Mouse (Mus musculus): ENCODE measurements around the gene Cd180. TPM values are rescaled to one million over a fixed set of nuclear protein-coding genes. Genes with fewer than 3 reads are reported as not detected.
A peak's percentile ranks its signal among the peaks of the same experiment; 100 is the strongest.

Cd180 gene
- polyA plus RNA-seq, 2 experiments = 1.4 to 1.6 TPM

- no peak for TF ChIP-seq EP300 (IDR thresholded peaks at IDR 0.05; ENCODE audit: low read depth)
- TF ChIP-seq CTCF (IDR thresholded peaks at IDR 0.05; ENCODE audit: low read depth) = no peak
- WGBS (ENCODE audit: insufficient replicate concordance) = 80% methylated on average over 8 of the region's 8 CpGs
- Histone ChIP-seq H3K9me3 (ENCODE audit: control insufficient read depth, low read length) (no peaks in the 10 kb centered on the region), H3K36me3 (replicated peaks; ENCODE audit: control insufficient read depth, insufficient read depth, low read depth) (no peaks in the 10 kb centered on the region), H3K4me2 (ENCODE audit: low read depth) (no peak overlapping the region), H3K27ac (no peak overlapping the region), H3K4me3 (ENCODE audit: insufficient read depth in 1 of 2, low read depth in 2 of 2, low read length in 2 of 2) (no peak overlapping the region), H3K4me1 (replicated peaks; ENCODE audit: control insufficient read depth in 2 of 2, insufficient read depth in 2 of 2, low read length in 1 of 2) (peaks cover 6 to 23% of the 10 kb centered on the region in 2 experiments; a peak in 3 of 4 replicates), H3K27me3 (ENCODE audit: control insufficient read depth, insufficient read depth, low read length) (no peaks in the 10 kb centered on the region), H3K9ac (replicated peaks) (no peak overlapping the region)
- DNase-seq (ENCODE audit: low read depth in 3 of 3, low spot score in 3 of 3) = no peak
- ATAC-seq (ENCODE audit: insufficient read depth) = no peak
Observed at GRCm38 (mm10) chr13:102770194-102770593, 76.8 kb downstream of the Cd180 start.

GRCm38 (mm10) chr13:102773169-102773568 is 79.8 kb downstream of the Cd180 start:
- Histone ChIP-seq H3K9ac (replicated peaks) (no peak overlapping the region), H3K9me3 (ENCODE audit: control insufficient read depth, low read length) (no peaks in the 10 kb centered on the region), H3K36me3 (replicated peaks; ENCODE audit: control insufficient read depth, insufficient read depth, low read depth) (no peaks in the 10 kb centered on the region), H3K4me1 (replicated peaks; ENCODE audit: control insufficient read depth in 2 of 2, insufficient read depth in 2 of 2, low read length in 1 of 2) (peaks cover 2 to 12% of the 10 kb centered on the region in 2 experiments; a peak in 2 of 4 replicates), H3K4me3 (ENCODE audit: insufficient read depth in 1 of 2, low read depth in 2 of 2, low read length in 2 of 2) (no peak overlapping the region), H3K4me2 (ENCODE audit: low read depth) (peak overlapping the region; percentile 29; the same call in 1 of the 2 replicates), H3K27ac (no peak overlapping the region), H3K27me3 (ENCODE audit: control insufficient read depth, insufficient read depth, low read length) (no peaks in the 10 kb centered on the region)
- WGBS (ENCODE audit: insufficient replicate concordance) = 18% methylated on average over 9 of the region's 9 CpGs
- TF ChIP-seq CTCF (IDR thresholded peaks at IDR 0.05; ENCODE audit: low read depth) = no peak
- peak; percentile 75 for TF ChIP-seq EP300 (IDR thresholded peaks at IDR 0.05; ENCODE audit: low read depth)
- DNase-seq (ENCODE audit: low read depth in 3 of 3, low spot score in 3 of 3) (peak; percentile 17 to 33 (median 28)), ATAC-seq (ENCODE audit: insufficient read depth) (peak; percentile 79; the same call in 1 of the 2 replicates)

DNA sequence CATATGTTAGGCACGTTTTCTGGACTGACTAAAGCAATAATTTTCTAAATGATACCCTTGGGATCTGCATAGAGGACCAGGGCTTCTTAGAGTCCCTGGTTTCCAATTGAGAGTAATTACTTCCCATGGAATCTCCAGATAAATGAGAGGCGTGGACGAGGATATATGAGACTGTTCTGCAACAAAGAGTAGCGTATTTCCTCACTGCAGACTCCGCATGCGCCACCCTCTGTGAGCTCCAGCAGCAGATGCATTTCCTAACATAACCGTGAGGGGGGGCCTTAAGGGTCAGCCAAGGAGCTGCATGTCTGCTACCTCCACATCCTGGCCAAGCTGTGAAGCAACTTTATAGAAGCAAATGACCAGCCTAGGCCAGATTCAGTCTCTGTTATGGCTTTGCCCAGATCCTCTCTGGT is 81.4 kb downstream of the Cd180 start:
- 78% methylated on average over 7 of the region's 7 CpGs for WGBS (ENCODE audit: insufficient replicate concordance)
- Histone ChIP-seq H3K4me2 (ENCODE audit: low read depth) (no peak overlapping the region), H3K27me3 (ENCODE audit: control insufficient read depth, insufficient read depth, low read length) (no peaks in the 10 kb centered on the region), H3K9ac (replicated peaks) (no peak overlapping the region), H3K27ac (no peak overlapping the region), H3K4me1 (replicated peaks; ENCODE audit: control insufficient read depth in 2 of 2, insufficient read depth in 2 of 2, low read length in 1 of 2) (peaks cover 2 to 14% of the 10 kb centered on the region in 2 experiments; a peak in 2 of 4 replicates), H3K36me3 (replicated peaks; ENCODE audit: control insufficient read depth, insufficient read depth, low read depth) (no peaks in the 10 kb centered on the region), H3K4me3 (ENCODE audit: insufficient read depth in 1 of 2, low read depth in 2 of 2, low read length in 2 of 2) (no peak overlapping the region), H3K9me3 (ENCODE audit: control insufficient read depth, low read length) (no peaks in the 10 kb centered on the region)
- DNase-seq (ENCODE audit: low read depth in 3 of 3, low spot score in 3 of 3) (no peak), ATAC-seq (ENCODE audit: insufficient read depth) (no peak)
- TF ChIP-seq CTCF (IDR thresholded peaks at IDR 0.05; ENCODE audit: low read depth) (no peak), EP300 (IDR thresholded peaks at IDR 0.05; ENCODE audit: low read depth) (no peak)

GRCm38 (mm10) chr13:102775506-102775905 is 82.1 kb downstream of the Cd180 start:
- WGBS (ENCODE audit: insufficient replicate concordance) = 76% methylated on average over 6 of the region's 6 CpGs
- no peak overlapping the region for H3K4me2 ChIP-seq (ENCODE audit: low read depth)
- H3K36me3 ChIP-seq (replicated peaks; ENCODE audit: control insufficient read depth, insufficient read depth, low read depth) = no peaks in the 10 kb centered on the region
- H3K9me3 ChIP-seq (ENCODE audit: control insufficient read depth, low read length) = no peaks in the 10 kb centered on the region
- no peak for DNase-seq (ENCODE audit: low read depth in 3 of 3, low spot score in 3 of 3)
- no peaks in the 10 kb centered on the region for H3K27me3 ChIP-seq (ENCODE audit: control insufficient read depth, insufficient read depth, low read length)
- no peak overlapping the region for H3K4me3 ChIP-seq (ENCODE audit: insufficient read depth in 1 of 2, low read depth in 2 of 2, low read length in 2 of 2)
- TF ChIP-seq CTCF (IDR thresholded peaks at IDR 0.05; ENCODE audit: low read depth) = no peak
- no peak for TF ChIP-seq EP300 (IDR thresholded peaks at IDR 0.05; ENCODE audit: low read depth)
- no peak for ATAC-seq (ENCODE audit: insufficient read depth)
- H3K27ac ChIP-seq = no peak overlapping the region
- no peak overlapping the region for H3K9ac ChIP-seq (replicated peaks)
- H3K4me1 ChIP-seq (replicated peaks; ENCODE audit: control insufficient read depth in 2 of 2, insufficient read depth in 2 of 2, low read length in 1 of 2) = peaks cover 2 to 14% of the 10 kb centered on the region in 2 experiments; a peak in 2 of 4 replicates

DNA sequence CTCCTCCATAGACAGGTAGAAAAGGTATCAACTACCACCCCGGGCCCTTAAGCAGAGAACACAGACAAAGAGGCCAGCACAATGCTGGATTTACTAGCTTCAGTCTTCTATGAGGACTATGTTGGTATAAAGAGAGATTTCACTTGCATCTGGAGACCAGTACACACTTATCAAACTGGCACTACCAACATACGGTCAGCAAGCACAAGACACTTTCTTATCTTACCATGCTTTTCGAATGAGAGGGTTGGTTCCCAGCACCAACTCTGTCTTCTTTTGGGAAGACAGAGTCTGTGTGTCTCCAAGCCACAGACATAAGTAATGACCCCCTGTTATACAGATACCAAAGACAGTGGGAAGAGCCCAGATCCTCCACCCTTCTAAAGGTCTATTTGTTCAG is 85.5 kb downstream of the Cd180 start:
- no peak overlapping the region for H3K4me3 ChIP-seq (ENCODE audit: insufficient read depth in 1 of 2, low read depth in 2 of 2, low read length in 2 of 2)
- no peaks in the 10 kb centered on the region for H3K36me3 ChIP-seq (replicated peaks; ENCODE audit: control insufficient read depth, insufficient read depth, low read depth)
- TF ChIP-seq CTCF (IDR thresholded peaks at IDR 0.05; ENCODE audit: low read depth) (no peak), EP300 (IDR thresholded peaks at IDR 0.05; ENCODE audit: low read depth) (peak; percentile 63)
- no peaks in the 10 kb centered on the region for H3K27me3 ChIP-seq (ENCODE audit: control insufficient read depth, insufficient read depth, low read length)
- no peak overlapping the region for H3K4me2 ChIP-seq (ENCODE audit: low read depth)
- peaks cover 0 to 6% of the 10 kb centered on the region in 2 experiments; a peak in 2 of 4 replicates for H3K4me1 ChIP-seq (replicated peaks; ENCODE audit: control insufficient read depth in 2 of 2, insufficient read depth in 2 of 2, low read length in 1 of 2)
- 35% methylated on average over 3 of the region's 3 CpGs for WGBS (ENCODE audit: insufficient replicate concordance)
- peak; percentile 64; the same call in 1 of the 2 replicates for ATAC-seq (ENCODE audit: insufficient read depth)
- no peak for DNase-seq (ENCODE audit: low read depth in 3 of 3, low spot score in 3 of 3)
- H3K27ac ChIP-seq = no peak overlapping the region
- H3K9ac ChIP-seq (replicated peaks) = no peak overlapping the region
- no peaks in the 10 kb centered on the region for H3K9me3 ChIP-seq (ENCODE audit: control insufficient read depth, low read length)

Measured in liver, embryonic 14.5 days (tissue).